Mouse (Mus musculus) MN1 (cell line): Measurements from ENCODE around the gene Akp3.

Experiments used
- DNase-seq: peaks from one replicate; pipeline ENCODE4 v3.0.0-alpha.2; 2016; ENCODE audit warnings: low spot score

The Akp3 gene

GRCm38 (mm10) chr1:87154501-87155120 lies 29.8 kb downstream of the Akp3 start:
- no peak for DNase-seq

GRCm38 (mm10) chr1:87155531-87156198 lies 30.9 kb downstream of the Akp3 start:
- DNase-seq, result no peak

GRCm38 (mm10) chr1:87156199-87156587 lies 31.4 kb downstream of the Akp3 start, which contains the start of gene Ecel1:
Gene Ecel1 (minus strand): TSS chr1:87156521.
- no peak for DNase-seq

GRCm38 (mm10) chr1:87159396-87159795 lies 34.6 kb downstream of the Akp3 start:
- DNase-seq, result no peak

GRCm38 (mm10) chr1:87164164-87164795 lies 39.5 kb downstream of the Akp3 start:
- DNase-seq, result no peak

GRCm38 (mm10) chr1:87164796-87165184 lies 40.0 kb downstream of the Akp3 start:
- no peak for DNase-seq

- DNase-seq, result peak; percentile 65
Measured at GRCm38 (mm10) chr1:87170458-87170857, 45.7 kb downstream of the Akp3 start.

- no peak for DNase-seq
Measured at GRCm38 (mm10) chr1:87171312-87171711, 46.5 kb downstream of the Akp3 start.

GRCm38 (mm10) chr1:87172316-87172715 lies 47.5 kb downstream of the Akp3 start:
- peak; percentile 71 for DNase-seq

- peak; percentile 41 for DNase-seq
Measured at GRCm38 (mm10) chr1:87174006-87174955, 49.5 kb downstream of the Akp3 start.

- DNase-seq, result peak; percentile 91
Measured at GRCm38 (mm10) chr1:87175852-87176292, 51.1 kb downstream of the Akp3 start.
